Mouse (Mus musculus) myocyte (in vitro differentiated cells): ENCODE measurements around the gene Trim75.

Source experiments
- CEBPB ChIP-seq: IDR thresholded peaks from 2 replicates; pipeline ENCODE4 v1.6.1; 2011; ENCODE audit warnings: mild to moderate bottlenecking, moderate library complexity; ENCODE audit not compliant: poor library complexity, insufficient read depth, severe bottlenecking
- MAX ChIP-seq: IDR thresholded peaks from one replicate; pipeline ENCODE4 v1.6.1; 2011; ENCODE audit warnings: low read depth, mild to moderate bottlenecking, control low read depth
- MYOG ChIP-seq, 3 experiments: IDR thresholded peaks; one replicate each; pipeline ENCODE4 v1.6.1; 2011; ENCODE audit warnings: control low read depth in 2 of 3, low read depth in 2 of 3, mild to moderate bottlenecking in 2 of 3; ENCODE audit not compliant: insufficient read length in 2 of 3, control insufficient read depth in 1 of 3, insufficient read depth in 1 of 3
- POLR2A ChIP-seq: IDR thresholded peaks from one replicate; pipeline ENCODE4 v1.6.1; 2011; ENCODE audit warnings: low read depth, mild to moderate bottlenecking, control low read depth, moderate library complexity; ENCODE audit not compliant: insufficient read length
- POLR2AphosphoS2 ChIP-seq: IDR thresholded peaks from one replicate; pipeline ENCODE4 v1.6.1; 2011; ENCODE audit warnings: low read depth, control low read depth; ENCODE audit not compliant: insufficient read length
- REST ChIP-seq: IDR thresholded peaks from one replicate; pipeline ENCODE4 v1.6.1; 2011; ENCODE audit warnings: mild to moderate bottlenecking, control low read depth, moderate library complexity; ENCODE audit not compliant: insufficient read depth, insufficient read length
- TCF12 ChIP-seq: IDR thresholded peaks from one replicate; pipeline ENCODE4 v1.6.1; 2011; ENCODE audit warnings: mild to moderate bottlenecking, control low read depth; ENCODE audit not compliant: poor library complexity, insufficient read depth, severe bottlenecking
- USF1 ChIP-seq: IDR thresholded peaks from one replicate; pipeline ENCODE4 v1.6.1; 2011; ENCODE audit warnings: low read depth, mild to moderate bottlenecking, control low read depth, moderate library complexity

GRCm38 (mm10) chr8:64941495-64941894, 46.1 kb downstream of the Trim75 start:
- TF ChIP-seq USF1 (no peak), REST (no peak), MYOG (IDR thresholded peaks at IDR 0.05; ENCODE audit: control insufficient read depth in 1 of 3, insufficient read depth in 1 of 3, insufficient read length in 2 of 3, low read depth in 2 of 3) (no peak), MAX (no peak), POLR2A (no peak), POLR2AphosphoS2 (no peak), CEBPB (no peak), TCF12 (no peak)
